Mouse (Mus musculus) neutrophil, adult 5-6 weeks (primary cell): Measurements from ENCODE around the gene Btbd3. TPM values are rescaled to one million over a fixed set of nuclear protein-coding genes. Genes with fewer than 3 reads are reported as not detected.

Experiments used
- ATAC-seq: fragments of 151-379, 151-347 bp; 2 replicates; pipeline ENCODE4 v1.8.0; 2017; ENCODE audit warnings: mild to moderate bottlenecking, moderate TSS enrichment; ENCODE audit not compliant: insufficient number of reproducible peaks, poor library complexity, low FRiP score, severe bottlenecking; ENCODE audit errors: extremely low read depth
- total RNA-seq: library from RNA; stranded (forward); fragments of 200-1000 nt; gene quantifications from 2 replicates; pipeline ENCODE4 v1.2.3, GENCODE M21; 2017

Btbd3 gene
- total RNA-seq, 1 experiment from 2014 or later, result 0.23 TPM

DNA sequence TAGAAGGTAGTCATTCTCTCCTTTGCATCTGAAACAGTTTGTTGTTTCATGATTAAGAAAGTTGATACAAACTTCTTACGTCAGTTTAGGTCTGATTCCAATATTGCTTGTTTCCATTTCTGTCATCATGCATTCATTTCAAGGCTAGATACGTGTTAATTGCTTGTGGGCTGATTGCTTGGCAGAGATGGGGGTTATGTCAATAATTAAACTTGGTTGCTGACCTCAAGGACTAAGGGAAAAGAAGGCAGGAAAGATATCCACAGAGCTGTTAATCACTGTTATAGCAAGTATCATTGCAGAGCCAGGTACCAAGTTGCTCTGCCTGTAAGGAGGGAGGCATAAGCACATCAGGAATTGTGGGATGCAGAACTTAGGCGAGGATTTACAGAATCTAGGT, 226.2 kb downstream of the Btbd3 start:
- no peak for ATAC-seq

DNA sequence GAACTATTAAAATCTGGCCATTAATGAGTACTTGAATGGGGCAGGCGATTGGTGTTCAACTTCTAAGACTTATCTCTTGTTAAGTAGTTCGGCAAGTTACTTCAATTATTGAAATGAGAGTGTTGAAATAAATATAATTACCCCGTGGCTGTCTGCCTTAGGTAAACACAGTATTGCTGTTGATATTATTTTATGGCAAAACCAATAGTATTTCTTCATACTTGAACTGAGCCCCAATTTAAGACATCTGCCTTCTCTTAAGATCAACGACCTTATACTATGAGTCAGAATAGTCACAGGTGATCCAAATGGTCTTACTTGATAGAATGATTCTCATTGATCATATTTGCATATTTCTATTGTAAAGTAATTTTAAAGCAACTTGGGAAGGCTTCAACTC, 228.5 kb downstream of the Btbd3 start:
- ATAC-seq, result no peak

DNA sequence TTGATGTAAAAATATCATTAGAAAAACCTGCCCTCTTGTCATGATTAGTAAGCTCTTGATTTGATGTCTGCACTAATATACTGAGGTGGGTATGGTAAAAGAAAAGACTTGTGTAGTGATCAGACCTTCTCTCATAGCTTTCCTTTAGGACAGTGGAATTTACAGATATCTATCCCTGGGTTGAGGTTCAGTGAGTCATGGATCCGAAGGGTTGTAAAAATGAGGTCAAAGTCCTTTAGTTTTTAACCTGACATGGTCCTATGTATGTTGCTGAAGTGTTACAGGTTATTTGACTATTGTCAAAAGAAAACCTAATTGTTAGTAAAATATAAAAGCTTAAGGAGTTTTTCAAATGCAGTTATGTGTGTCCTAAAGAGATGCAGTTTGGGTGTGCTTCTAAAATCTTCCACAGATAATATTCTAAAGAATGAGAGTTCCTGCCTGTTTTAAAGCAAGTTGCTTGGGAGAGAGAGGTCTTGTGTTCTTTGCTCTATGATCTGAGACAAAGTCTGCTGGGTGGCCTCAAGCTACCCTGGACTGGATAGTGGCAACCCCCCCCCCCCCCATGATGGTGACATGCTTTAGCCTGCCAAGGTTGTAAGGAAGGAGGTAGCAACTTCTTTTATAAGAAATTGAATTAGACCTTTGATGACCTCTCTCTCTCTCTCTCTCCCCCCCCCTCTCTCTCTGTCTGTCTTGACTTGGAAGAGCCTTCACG, 234.5 kb downstream of the Btbd3 start:
- ATAC-seq, result no peak

DNA sequence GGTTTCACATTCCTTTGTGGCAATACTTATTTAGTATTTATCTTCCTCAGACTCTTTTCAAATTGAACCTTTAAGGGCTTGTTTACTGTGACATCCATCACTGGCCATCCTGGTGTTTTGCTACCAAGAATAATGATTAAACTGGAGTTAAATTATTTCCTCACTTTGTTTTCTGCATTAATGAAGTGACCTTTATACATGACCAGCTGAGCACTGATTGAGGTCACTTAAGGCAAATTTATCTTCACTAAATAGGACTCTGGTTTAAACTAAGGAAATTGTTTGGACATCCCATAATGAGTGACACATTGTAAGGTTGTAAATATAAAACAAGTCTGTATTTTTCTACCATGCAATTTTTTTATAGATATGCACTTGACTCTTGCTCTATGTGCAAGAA, 235.8 kb downstream of the Btbd3 start:
- ATAC-seq, result no peak

DNA sequence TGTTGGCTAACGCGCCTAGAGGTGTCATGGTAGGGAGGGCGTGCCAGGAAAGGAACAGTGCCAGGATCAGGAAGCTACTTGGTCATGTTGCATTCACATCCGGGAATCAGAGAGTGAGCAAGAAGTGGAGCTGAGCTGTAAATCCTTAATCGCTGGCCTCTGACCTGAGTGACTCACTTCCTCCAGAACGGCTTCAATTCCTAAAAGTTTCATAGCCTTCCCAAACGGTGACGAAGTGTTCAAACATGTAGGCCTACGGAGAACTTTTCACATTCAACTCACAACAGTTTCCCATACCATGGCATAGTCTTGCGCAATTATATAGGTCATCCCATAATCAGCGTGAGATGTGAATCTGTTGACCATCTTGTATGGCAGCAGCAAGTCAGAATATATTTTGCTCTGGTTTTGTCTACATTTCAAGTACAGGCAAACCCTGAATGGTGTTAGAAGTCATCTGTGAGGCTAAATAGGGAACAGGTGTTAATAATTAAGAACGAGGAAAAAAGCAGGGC, 247.6 kb downstream of the Btbd3 start:
- ATAC-seq, result no peak

DNA sequence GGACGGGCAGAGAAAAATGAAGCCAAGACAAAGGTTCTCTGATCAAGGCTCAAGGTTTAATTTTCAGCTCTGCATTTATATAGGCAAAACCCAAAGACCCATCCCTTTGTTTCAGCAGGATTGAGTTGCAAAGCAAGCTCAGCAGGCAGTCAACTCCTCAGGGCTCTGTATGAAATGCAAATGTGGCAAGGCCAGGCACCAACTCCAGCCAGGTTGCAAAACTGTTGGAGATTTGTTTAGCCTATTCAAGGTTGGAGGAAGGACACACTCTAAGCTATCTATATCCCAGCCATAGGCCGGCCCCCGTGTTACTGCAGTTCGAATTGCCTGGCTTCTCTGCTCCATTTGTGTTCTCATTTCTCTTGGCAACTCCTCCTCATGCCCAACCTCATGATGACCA, 259.2 kb downstream of the Btbd3 start:
- no peak for ATAC-seq

DNA sequence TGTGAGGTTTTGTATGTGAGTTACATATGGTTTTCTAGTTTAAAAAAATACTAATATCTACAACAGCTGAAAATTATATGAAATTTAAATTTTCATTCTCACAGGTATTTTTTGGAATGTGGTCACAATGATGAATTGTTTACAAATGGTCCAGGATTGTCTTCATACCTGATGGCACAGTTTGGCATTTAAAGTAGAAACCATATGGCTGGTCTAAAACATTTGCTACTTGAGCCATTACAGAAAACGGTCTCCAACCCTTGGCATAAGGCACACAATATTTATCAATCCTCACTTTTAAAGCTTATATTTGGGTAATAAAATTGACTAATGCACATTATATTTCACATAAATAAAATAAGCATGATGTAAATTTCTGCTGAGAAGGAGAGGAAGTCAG, 272.1 kb downstream of the Btbd3 start:
- ATAC-seq, result no peak

DNA sequence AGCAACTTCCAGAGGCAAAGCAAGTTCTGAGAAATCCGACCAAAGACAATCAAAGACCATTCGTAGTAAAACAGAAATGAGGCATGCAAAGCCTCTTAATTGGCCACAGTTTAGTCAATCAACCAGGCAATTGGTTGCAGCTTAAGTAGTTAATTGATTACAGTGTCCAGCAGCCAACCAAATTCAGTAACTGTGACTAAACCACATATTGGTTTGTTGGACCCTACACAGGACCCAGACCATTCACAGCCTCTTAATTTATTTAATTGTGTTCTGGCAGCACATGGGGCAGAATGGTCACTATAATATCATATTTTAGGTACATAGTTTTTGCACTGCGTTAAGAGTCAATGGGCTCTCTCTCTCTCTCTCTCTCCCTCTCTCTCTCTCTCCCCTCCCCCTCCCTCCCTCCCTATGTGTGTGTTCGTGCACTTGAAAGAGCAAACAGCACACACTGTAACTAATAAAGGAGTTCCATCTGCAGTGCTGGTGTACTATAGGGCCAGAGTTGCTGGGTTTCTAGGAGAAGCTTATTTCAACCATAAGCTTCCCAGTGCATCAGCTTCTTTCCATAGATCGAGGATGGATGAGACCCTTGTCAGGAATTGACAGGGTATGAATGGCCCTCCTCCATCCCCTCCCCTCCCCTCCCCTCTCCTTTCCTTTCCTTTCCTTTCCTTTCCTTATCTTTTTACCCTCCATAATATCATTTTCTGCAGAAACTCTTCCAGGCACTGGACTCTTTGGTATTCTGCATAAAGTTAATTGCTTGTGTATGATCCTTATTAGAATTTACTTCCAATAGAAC, 275.0 kb downstream of the Btbd3 start:
- ATAC-seq, result no peak

DNA sequence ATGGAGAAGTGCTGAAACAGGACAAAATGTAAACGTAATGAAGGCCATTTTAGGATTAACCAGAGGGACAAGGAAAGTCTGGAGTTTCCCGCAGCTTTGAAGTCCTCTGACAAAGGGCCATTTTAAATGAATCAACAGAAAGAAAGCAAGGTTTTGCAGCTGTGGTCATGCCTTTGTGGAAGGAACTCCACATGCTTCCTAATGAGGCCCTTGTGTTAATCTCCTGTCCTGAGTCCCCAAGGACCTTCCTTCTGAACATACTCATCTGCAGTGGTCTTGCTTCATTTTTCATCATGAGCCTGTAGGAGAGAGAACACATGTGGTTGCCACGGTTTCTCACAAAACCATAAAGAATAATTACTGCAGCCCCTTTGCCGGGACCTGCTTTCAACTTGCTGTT, 275.6 kb downstream of the Btbd3 start:
- ATAC-seq, result no peak

DNA sequence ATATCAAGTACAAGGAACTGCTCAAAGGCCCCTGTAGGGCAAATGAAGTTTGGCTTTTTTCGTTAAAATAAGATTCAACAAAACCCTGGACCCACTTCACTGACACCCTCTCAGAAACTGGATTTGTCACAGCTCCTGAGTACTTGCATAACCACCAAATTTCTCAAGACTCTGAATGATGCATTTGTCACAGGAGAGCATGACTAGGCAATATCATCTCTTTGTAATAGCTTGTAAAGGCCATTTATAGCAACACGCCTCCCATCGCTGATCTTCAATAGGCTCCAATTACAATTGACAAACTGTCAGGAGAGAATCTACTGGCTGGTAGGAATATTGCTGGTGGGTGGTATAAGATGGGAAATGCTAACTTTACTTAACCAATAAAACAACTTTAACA, 283.3 kb downstream of the Btbd3 start:
- no peak for ATAC-seq

DNA sequence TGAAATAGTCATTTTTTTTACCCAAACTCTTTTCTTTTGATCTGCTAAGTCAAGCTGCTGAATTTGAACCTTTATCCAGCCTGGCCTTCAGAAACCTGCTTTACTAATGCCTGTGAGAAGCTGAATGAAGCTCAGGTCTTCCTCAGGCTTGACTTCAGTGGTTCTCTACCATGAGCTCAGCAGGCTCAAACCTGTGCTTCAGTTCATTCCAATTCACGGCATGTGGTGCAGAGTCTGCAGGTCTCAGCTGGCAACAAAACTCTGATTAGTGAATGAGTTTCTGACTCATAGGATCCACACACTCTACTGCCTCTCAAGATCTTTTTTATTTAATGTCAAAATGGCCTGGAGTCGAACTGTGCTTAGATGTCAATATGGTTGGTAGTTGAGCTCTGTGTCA, 292.6 kb downstream of the Btbd3 start:
- no peak for ATAC-seq

DNA sequence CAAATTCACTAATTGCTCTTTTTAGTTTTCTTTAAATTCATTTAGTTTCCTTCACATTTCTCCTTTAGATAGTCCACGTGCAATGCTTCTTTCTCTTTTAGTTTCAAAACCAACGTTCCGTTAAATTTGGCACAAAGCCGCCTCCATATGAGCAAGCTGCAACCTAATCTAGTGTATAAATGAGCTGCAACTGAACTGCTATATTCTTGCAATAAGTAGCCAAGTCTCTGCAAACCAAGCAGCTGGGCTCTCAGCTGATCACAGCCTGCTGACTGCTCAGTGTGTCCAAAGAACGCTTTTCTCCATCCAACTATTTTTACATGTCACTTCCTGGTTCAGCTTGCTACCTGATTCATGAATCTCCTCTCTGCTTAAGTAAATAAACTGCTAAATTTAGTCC, 295.2 kb downstream of the Btbd3 start:
- no peak for ATAC-seq

DNA sequence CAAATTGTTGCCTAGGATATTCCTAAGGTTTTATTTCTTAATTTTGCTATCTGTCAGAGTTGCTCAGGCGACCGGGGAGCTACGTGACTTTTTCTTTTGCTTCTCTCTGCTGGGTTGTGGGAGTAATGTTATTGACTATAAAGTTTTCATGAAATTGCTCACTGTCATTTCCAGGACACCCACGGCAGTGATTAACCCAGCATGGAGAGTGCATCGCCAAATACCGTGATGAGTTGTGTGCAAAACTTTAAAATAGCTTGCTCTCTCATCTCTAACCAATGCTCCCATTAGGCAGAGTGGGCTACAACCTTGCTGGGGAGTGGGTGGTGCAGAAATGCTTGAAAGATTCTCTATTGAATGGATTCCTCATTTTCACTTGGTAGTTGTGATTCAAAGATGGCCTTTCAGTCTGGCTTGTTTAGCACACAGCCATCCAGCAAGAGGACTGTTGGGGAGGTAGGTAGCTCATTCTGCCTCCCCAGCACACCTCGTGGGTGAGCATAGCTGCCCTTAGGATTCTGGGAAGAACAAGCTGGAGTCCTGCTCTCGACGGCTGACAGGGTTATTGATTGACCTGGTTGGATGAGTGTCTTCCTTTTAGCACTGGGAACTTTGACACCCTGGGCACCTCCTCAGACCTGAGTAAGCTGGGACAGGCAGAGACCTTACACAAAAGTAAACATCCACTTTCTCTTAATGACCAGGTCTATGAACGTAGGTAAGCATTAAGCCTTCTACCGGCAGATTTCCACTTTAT, 298.9 kb downstream of the Btbd3 start:
- ATAC-seq, result no peak

DNA sequence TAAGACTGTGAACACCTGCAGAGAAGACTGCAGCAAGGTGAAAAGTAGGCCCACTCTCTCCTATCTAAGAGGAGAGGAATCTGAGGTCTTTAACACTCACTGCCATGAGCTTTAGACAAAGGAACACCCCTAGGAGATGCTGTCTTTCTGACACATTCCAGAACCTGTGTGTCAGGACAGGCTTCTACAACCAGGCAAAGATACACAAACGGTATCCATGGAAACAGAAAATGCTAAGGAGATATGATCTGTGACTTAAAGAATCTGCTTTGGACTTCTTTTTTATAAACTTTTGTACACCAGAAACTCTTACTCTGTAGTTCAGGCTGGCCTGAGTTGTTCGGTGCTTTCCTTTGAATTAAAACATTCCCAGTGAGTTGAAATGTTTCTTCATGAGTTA, 329.6 kb downstream of the Btbd3 start:
- ATAC-seq, result no peak

DNA sequence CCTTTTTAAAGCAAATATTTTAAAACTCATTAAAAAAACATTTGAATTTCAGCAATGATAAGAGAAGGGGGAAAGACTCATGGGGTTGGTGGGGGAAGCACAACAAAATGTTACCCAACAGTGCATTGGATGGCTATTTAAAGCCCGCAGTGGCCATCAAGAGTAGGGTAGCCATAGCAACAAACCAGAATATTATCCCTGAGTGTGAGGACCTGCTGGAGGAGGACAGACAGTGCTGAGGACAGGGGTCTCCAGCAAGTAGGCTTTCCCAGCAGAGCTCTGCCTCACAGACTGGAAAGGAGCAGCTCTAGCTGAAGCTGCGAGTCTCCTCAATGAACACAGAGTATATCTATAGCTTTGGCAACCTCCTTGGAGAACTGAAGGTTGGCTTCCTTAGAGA, 331.0 kb downstream of the Btbd3 start:
- ATAC-seq, result no peak

DNA sequence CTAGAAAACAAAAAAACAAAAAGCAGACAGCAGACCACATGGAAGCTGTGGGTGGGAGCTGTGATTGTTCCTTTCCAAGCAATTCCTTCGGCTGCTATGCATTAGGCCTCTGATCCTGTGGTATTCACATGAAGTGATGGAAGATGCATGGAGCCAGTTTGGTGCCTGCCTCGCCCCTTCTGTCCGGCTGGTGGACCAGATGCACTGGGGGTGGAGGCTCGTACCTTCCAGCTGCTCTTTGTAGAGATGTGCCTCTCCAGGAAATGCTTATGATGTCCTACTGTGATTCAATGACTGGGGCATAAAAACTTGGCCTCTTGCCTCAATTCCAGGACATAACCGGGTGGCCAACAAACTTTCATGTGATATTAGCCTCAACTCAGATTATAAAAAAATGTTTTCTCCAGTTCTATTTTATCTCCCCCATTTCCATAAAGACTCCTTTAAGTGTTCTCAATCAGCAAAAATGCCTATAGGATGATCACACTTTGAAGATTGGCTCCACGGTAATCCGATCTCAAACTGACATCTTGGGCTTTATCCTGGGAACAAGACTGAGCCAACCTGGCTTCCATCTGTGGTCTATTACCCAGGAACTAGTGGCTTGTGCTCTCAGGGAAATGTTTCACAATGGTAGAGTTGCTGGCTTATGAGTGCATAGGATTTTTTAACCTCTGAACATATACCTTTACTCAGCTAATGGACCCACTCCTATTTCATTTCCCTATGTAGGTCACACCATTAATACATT, 331.6 kb downstream of the Btbd3 start:
- ATAC-seq, result no peak

DNA sequence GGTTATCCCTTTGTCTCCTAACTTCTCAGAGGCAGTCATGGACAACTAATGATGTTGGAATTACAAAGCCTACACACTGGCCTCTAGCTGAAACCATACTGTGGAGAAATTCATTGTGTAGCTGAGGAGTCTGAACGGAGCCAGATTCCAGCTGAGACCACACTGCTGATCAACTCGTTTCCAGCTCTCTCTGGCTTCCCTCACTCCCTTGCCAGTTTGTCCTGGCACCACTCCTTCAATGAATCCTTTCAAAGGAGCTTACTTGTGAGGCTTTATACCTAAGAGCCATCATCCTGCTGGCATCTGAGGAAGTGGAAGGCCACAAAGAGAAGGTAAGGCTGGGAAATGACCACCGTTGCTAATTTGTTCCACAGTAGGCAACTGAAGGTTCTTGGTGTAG, 332.7 kb downstream of the Btbd3 start:
- no peak for ATAC-seq

DNA sequence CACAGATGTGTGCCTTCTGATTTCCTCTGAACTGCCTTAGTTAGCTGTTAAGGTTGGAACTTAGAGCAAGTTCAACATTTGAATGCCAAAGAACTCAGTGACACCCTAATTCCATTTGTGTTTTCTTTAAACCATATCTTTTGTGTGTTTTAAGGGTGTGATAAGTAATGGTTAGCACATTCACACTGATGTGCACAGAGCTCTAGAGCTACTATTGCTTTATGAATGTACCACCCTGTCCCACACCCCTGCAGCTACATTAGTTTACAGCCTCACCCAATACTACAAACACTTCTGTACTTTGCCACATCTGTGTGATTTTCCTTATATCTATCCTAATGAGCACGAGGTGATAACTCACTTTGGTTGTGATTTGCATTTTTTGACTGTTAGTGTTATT, 333.9 kb downstream of the Btbd3 start:
- no peak for ATAC-seq

DNA sequence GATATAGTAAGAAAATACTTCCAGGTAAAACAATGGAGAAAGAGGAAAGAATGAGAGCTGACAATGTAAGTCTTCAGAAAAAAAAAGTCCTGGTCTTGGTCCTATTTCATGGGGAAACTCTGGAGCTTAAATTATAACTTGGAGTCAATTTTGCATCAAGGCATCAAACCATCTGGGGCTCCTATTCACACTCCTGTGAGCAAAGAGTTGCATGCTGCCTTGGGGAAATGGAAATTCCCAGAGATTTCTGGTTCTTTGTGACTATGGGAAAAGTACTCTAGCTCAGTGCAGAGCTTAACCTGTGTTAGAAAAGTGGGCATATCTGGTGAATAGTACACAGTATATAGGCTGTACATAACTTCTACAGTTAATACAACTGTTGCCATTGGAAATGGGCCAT, 356.0 kb downstream of the Btbd3 start:
- ATAC-seq, result no peak
